Mouse (Mus musculus) heart, adult 2 months (tissue): ENCODE data around the gene Kcnma1.

Source experiments
- CTCF ChIP-seq: fragments of 200-600 bp; IDR thresholded peaks from 2 replicates; pipeline ENCODE4 v1.8.1; 2022; ENCODE audit warnings: antibody characterized with exemption, mild to moderate bottlenecking, moderate library complexity
- POLR2A ChIP-seq: fragments of 200-500 bp; IDR thresholded peaks from 2 replicates; pipeline ENCODE4 v1.6.1; 2011; ENCODE audit warnings: mild to moderate bottlenecking, low read depth, low read length, control low read depth; ENCODE audit not compliant: insufficient read depth

DNA sequence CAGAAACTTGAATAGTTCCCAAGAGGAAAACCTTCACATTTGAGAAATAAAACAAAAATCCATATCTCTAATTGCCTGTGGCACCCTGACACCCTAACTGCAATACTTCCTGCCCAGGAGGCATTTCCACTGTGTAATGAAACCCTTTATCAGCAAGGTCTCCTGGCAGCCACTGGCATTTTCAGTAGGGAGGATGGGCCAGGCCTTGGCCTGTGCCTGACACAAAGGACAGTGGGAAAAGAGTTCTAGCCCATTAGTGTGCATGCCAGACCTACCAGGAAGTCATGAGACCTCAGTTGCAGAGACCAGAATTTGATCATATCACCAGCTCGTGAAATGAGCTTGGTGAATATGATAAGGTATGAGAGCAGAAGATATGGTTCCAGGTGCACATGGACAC lies 488.4 kb downstream of the Kcnma1 start:
- TF ChIP-seq CTCF: no peak
- no peak for TF ChIP-seq POLR2A
